Mouse (Mus musculus) ES-Bruce4 (cell line): ENCODE data around the gene Ankle1. TPM values are rescaled to one million over a fixed set of nuclear protein-coding genes. Genes with fewer than 3 reads are reported as not detected.
"Not testable (repeated sequence)": the region's sequence is repeated elsewhere in the genome, so short reads cannot be mapped to it uniquely, and the experiment has no call there.

Experiments used
- H3K27ac ChIP-seq: 2 replicates; pipeline ENCODE4 v1.5.1; 2012; ENCODE audit warnings: low read length, inconsistent platforms; ENCODE audit not compliant: insufficient read depth
- H3K27me3 ChIP-seq: 2 replicates; pipeline ENCODE4 v1.6.1; 2012; ENCODE audit warnings: mild to moderate bottlenecking, low read length, inconsistent platforms; ENCODE audit not compliant: control insufficient read depth, poor library complexity, insufficient read depth, severe bottlenecking
- H3K36me3 ChIP-seq: 2 replicates; pipeline ENCODE4 v1.6.1; 2012; ENCODE audit warnings: inconsistent platforms, mild to moderate bottlenecking, low read length, moderate library complexity; ENCODE audit not compliant: control insufficient read depth, poor library complexity, insufficient read depth, severe bottlenecking
- H3K4me1 ChIP-seq: one replicate; pipeline ENCODE4 v1.8.1; 2011; ENCODE audit warnings: low read length; ENCODE audit not compliant: control insufficient read depth, insufficient read depth
- H3K4me3 ChIP-seq: 2 replicates; pipeline ENCODE4 v1.5.1; 2011; ENCODE audit warnings: low read depth, mild to moderate bottlenecking, low read length
- H3K9ac ChIP-seq: 2 replicates; pipeline ENCODE4 v1.6.1; 2012; ENCODE audit warnings: low read depth, mild to moderate bottlenecking, inconsistent platforms; ENCODE audit not compliant: poor library complexity, severe bottlenecking
- H3K9me3 ChIP-seq: replicated peaks from 2 replicates; pipeline ENCODE4 v1.6.1; 2012; ENCODE audit warnings: mild to moderate bottlenecking, low read length, inconsistent platforms; ENCODE audit not compliant: control insufficient read depth, poor library complexity, insufficient read depth, severe bottlenecking
- CTCF ChIP-seq: IDR thresholded peaks from one replicate; pipeline ENCODE4 v1.8.1; 2011; ENCODE audit warnings: low read depth, low read length
- EP300 ChIP-seq: IDR thresholded peaks from 2 replicates; pipeline ENCODE4 v1.6.1; 2011; ENCODE audit warnings: low read depth, low read length; ENCODE audit not compliant: insufficient read depth
- POLR2A ChIP-seq: IDR thresholded peaks from one replicate; pipeline ENCODE4 v1.8.1; 2011; ENCODE audit warnings: low read length; ENCODE audit not compliant: insufficient read depth
- polyA plus RNA-seq: library from polyadenylated mRNA; stranded (reverse); fragments of >200 nt; gene quantifications from 2 replicates; pipeline ENCODE4 v1.2.4, GENCODE M21; 2011; ENCODE audit warnings: low read depth; ENCODE audit not compliant: missing spikeins, insufficient read depth, insufficient read length

Ankle1 gene
- polyA plus RNA-seq, 1 experiment: 10.9 TPM

- TF ChIP-seq POLR2A: no peak
- no peak for TF ChIP-seq EP300
- no peak for TF ChIP-seq CTCF
- Histone ChIP-seq H3K4me1 (peaks cover 7% of the 10 kb centered on the region), H3K27me3 (no peaks in the 10 kb centered on the region), H3K27ac (no peak overlapping the region), H3K36me3 (peaks cover 24% of the 10 kb centered on the region), H3K9ac (no peak overlapping the region), H3K4me3 (no peak overlapping the region), H3K9me3 (no peaks in the 10 kb centered on the region)
Measured at GRCm38 (mm10) chr8:71407441-71407840, 1.6 kb downstream of the Ankle1 start.

DNA sequence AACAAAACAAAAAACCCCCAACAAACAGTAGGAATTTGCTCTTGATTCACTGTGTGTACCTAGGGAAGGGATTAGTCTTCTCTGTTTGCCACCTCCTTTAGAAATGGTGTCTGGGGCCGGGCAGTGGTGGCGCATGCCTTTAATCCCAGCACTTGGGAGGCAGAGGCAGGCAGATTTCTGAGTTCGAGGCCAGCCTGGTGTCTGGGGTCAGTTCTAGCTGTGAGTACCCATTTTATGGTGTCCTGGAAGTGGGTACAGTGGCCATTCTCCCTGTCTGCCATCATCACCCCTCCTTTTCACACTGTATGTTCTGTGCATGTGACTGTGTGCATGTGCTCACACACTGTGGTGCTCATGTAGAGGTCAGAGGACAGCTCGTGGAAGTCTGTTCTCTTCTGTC lies 2.4 kb downstream of the Ankle1 start:
- TF ChIP-seq POLR2A (no peak), CTCF (no peak), EP300 (no peak)

GRCm38 (mm10) chr8:71411535-71412273 lies 5.9 kb downstream of the Ankle1 start:
- Histone ChIP-seq H3K4me3 (no peak overlapping the region), H3K36me3 (peaks cover 24% of the 10 kb centered on the region), H3K9ac (no peak overlapping the region), H3K9me3 (no peaks in the 10 kb centered on the region), H3K27me3 (no peaks in the 10 kb centered on the region), H3K27ac (no peak overlapping the region), H3K4me1 (no peaks in the 10 kb centered on the region)
- TF ChIP-seq EP300 (no peak), CTCF (no peak), POLR2A (no peak)

More for the DNA sequence above, 2.4 kb downstream of the Ankle1 start:
- H3K36me3 ChIP-seq: peaks cover 24% of the 10 kb centered on the region
- H3K27me3 ChIP-seq: no peaks in the 10 kb centered on the region
- H3K9ac ChIP-seq: no peak overlapping the region
- H3K4me3 ChIP-seq: no peak overlapping the region
- H3K4me1 ChIP-seq: peaks cover 7% of the 10 kb centered on the region
- no peaks in the 10 kb centered on the region for H3K9me3 ChIP-seq
- H3K27ac ChIP-seq: no peak overlapping the region

DNA sequence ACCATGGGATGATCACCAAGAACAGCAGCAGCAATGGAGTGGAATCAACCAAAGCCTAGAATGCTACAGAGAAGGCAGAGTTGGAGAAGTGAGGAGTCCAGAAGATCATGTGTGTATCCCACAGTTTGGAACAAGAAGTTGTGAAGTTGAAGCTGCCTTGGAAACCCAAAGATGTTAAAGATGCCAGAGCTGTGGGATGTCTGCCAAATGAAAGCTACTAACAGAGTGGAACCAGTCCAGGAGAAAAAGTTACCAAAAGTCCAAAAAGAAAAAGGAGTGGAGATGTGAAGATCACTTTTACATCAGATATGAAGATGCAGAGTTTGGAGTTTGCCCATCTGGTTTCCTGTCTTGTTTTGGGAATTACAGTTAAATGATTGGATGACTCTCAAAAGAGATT lies 16.3 kb downstream of the Ankle1 start:
- H3K9me3 ChIP-seq: peaks cover 14% of the 10 kb centered on the region
- H3K36me3 ChIP-seq: no peaks in the 10 kb centered on the region
- no peak overlapping the region for H3K27ac ChIP-seq
- H3K4me3 ChIP-seq: no peak overlapping the region
- no peaks in the 10 kb centered on the region for H3K4me1 ChIP-seq
- H3K9ac ChIP-seq: no peak overlapping the region
- TF ChIP-seq POLR2A (no peak), EP300 (no peak), CTCF (no peak)
- no peaks in the 10 kb centered on the region; the same call in 1 of the 2 replicates for H3K27me3 ChIP-seq

- not testable (repeated sequence) for H3K4me3 ChIP-seq, H3K27ac ChIP-seq, H3K9ac ChIP-seq, H3K9me3 ChIP-seq, H3K36me3 ChIP-seq, H3K4me1 ChIP-seq, H3K27me3 ChIP-seq
Measured at GRCm38 (mm10) chr8:71432935-71433334, 27.1 kb downstream of the Ankle1 start.

DNA sequence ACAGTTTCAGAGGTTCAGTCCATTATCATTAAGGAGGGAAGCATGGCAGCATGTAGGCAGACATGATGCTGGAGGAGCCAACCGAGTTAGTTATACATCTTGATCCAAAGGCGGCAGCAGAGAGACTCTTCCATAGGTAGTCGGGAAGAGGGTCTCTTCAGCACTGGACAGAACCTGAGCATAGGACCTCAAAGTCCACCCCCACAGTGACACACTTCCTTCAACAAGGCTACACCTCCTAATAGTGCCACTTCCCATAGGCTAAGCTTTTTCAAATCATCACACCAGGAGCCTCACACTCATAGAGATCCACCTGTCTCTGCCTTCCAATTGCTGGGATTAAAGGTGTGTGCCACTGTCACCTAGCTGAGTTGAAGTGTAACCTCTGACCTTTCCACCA lies 31.2 kb downstream of the Ankle1 start:
- no peaks in the 10 kb centered on the region for H3K36me3 ChIP-seq
- H3K9me3 ChIP-seq: no peaks in the 10 kb centered on the region
- no peak overlapping the region for H3K27ac ChIP-seq
- H3K4me1 ChIP-seq: no peaks in the 10 kb centered on the region
- no peaks in the 10 kb centered on the region; the same call in 1 of the 2 replicates for H3K27me3 ChIP-seq
- H3K4me3 ChIP-seq: no peak overlapping the region
- no peak overlapping the region for H3K9ac ChIP-seq
- TF ChIP-seq CTCF: no peak
- no peak for TF ChIP-seq POLR2A
- no peak for TF ChIP-seq EP300
